8 mouse cellular contexts compared by ENCODE assay signal in genomic region chr1:21052608-21053007, GRCm38 (mm10). TPM values are rescaled to one million over a fixed set of nuclear protein-coding genes. Genes with fewer than 3 reads are reported as not detected.
A peak's percentile ranks its signal among the peaks of the same experiment; 100 is the strongest.
DNase-seq lines count a peak whose midpoint lies in the region; ATAC-seq and TF ChIP-seq lines count a peak whose summit lies in the region.

No protein-coding gene starts in this region.

- WGBS in liver, adult 2 months: 51% methylated on average over 5 of the region's 5 CpGs
- WGBS in forebrain, embryonic 14.5 days: 33% methylated on average over 5 of the region's 5 CpGs
- 52% methylated on average over 5 of the region's 5 CpGs for WGBS in midbrain, embryonic 11.5 days
- 63% methylated on average over 5 of the region's 5 CpGs for WGBS in liver, embryonic 11.5 days

- no peak overlapping the region for H3K4me2 ChIP-seq in forebrain, embryonic 14.5 days (ENCODE audit: low read length)
- H3K4me2 ChIP-seq in midbrain, embryonic 11.5 days: no peak overlapping the region
- no peak overlapping the region for H3K4me2 ChIP-seq in liver, embryonic 11.5 days

- no peak overlapping the region for H3K27ac ChIP-seq in liver, adult 2 months (replicated peaks; ENCODE audit: insufficient read depth, low read depth, low read length)
- no peak overlapping the region for H3K27ac ChIP-seq in forebrain, embryonic 14.5 days (ENCODE audit: low read depth, low read length)
- peak overlapping the region; percentile 67 for H3K27ac ChIP-seq in midbrain, embryonic 11.5 days (ENCODE audit: low read depth, low read length)
- H3K27ac ChIP-seq in liver, embryonic 11.5 days (ENCODE audit: low read depth, low read length): no peak overlapping the region

- no peaks in the 10 kb centered on the region for H3K9me3 ChIP-seq in forebrain, embryonic 14.5 days (replicated peaks; ENCODE audit: control insufficient read depth, low read length)
- H3K9me3 ChIP-seq in midbrain, embryonic 11.5 days (ENCODE audit: control insufficient read depth, low read length): no peaks in the 10 kb centered on the region
- no peaks in the 10 kb centered on the region for H3K9me3 ChIP-seq in liver, embryonic 11.5 days (ENCODE audit: control insufficient read depth, low read length)

- no peak for TF ChIP-seq CTCF in liver, adult 2 months (IDR thresholded peaks at IDR 0.05; ENCODE audit: low read depth, low read length)

- no peak overlapping the region for H3K9ac ChIP-seq in liver, adult 2 months (ENCODE audit: low read depth, low read length)
- H3K9ac ChIP-seq in forebrain, embryonic 14.5 days (ENCODE audit: low read length): no peak overlapping the region
- H3K9ac ChIP-seq in midbrain, embryonic 11.5 days (ENCODE audit: low read length): peak overlapping the region; percentile 20; the same call in 1 of the 2 replicates
- no peak overlapping the region for H3K9ac ChIP-seq in liver, embryonic 11.5 days (ENCODE audit: low read depth, low read length)

- no peak overlapping the region for H3K4me3 ChIP-seq in liver, adult 2 months (ENCODE audit: insufficient read depth, low read depth, low read length)
- H3K4me3 ChIP-seq in forebrain, embryonic 14.5 days (ENCODE audit: low read depth, low read length): no peak overlapping the region
- no peak overlapping the region for H3K4me3 ChIP-seq in midbrain, embryonic 11.5 days (ENCODE audit: low read depth, low read length)
- H3K4me3 ChIP-seq in liver, embryonic 11.5 days (ENCODE audit: low read depth, low read length): no peak overlapping the region

- H3K36me3 ChIP-seq in liver, adult 2 months (ENCODE audit: control insufficient read depth, insufficient read depth, low read length): no peaks in the 10 kb centered on the region
- H3K36me3 ChIP-seq in forebrain, embryonic 14.5 days (ENCODE audit: control insufficient read depth, insufficient read depth, low read length): no peaks in the 10 kb centered on the region
- H3K36me3 ChIP-seq in midbrain, embryonic 11.5 days (ENCODE audit: control insufficient read depth, insufficient read depth, low read length): no peaks in the 10 kb centered on the region
- H3K36me3 ChIP-seq in liver, embryonic 11.5 days (ENCODE audit: control insufficient read depth, insufficient read depth, low read length): no peaks in the 10 kb centered on the region

- H3K79me2 ChIP-seq in liver, adult 2 months (ENCODE audit: control insufficient read depth, insufficient read depth, low read length): peaks cover 3% of the 10 kb centered on the region; the same call in 1 of the 2 replicates

- no peaks in the 10 kb centered on the region for H3K27me3 ChIP-seq in liver, adult 2 months (ENCODE audit: control insufficient read depth, insufficient read depth, low read length)
- no peaks in the 10 kb centered on the region for H3K27me3 ChIP-seq in forebrain, embryonic 14.5 days (replicated peaks; ENCODE audit: control insufficient read depth, insufficient read depth, low read length)
- no peaks in the 10 kb centered on the region for H3K27me3 ChIP-seq in midbrain, embryonic 11.5 days (ENCODE audit: control insufficient read depth, insufficient read depth, low read length)
- H3K27me3 ChIP-seq in liver, embryonic 11.5 days (replicated peaks; ENCODE audit: control insufficient read depth, insufficient read depth, low read length): no peaks in the 10 kb centered on the region

- no peak for TF ChIP-seq POLR2A in liver, adult 2 months (IDR thresholded peaks at IDR 0.05; ENCODE audit: extremely low read depth, insufficient read depth, low read length)

- ATAC-seq in forebrain, embryonic 14.5 days: peak; percentile 73
- ATAC-seq in midbrain, embryonic 11.5 days (ENCODE audit: low FRiP score): peak; percentile 79
- no peak for ATAC-seq in liver, embryonic 11.5 days (replicated peaks; ENCODE audit: low FRiP score)

- peak; percentile 24 for DNase-seq in adrenal gland, postnatal 14 days
- DNase-seq in adrenal gland, adult 18-20 months (ENCODE audit: low spot score in 2 of 2): no peak
- peak; percentile 44 for DNase-seq in liver, adult 2 months (ENCODE audit: extremely low read depth, low read depth, low spot score)
- DNase-seq in liver: no peak
- peak; percentile 45 for DNase-seq in forebrain, embryonic 14.5 days (ENCODE audit: low spot score)
- peak; percentile 84 for DNase-seq in midbrain, embryonic 11.5 days (ENCODE audit: low spot score, missing footprints)
- DNase-seq in spleen, postnatal 4 days (ENCODE audit: low spot score in 2 of 2): no peak
- no peak for DNase-seq in liver, embryonic 11.5 days (ENCODE audit: low spot score)

- peaks cover 4% of the 10 kb centered on the region; the same call in 1 of the 2 replicates for H3K4me1 ChIP-seq in liver, adult 2 months (ENCODE audit: control insufficient read depth, insufficient read depth, low read length)
- peaks cover 15% of the 10 kb centered on the region for H3K4me1 ChIP-seq in forebrain, embryonic 14.5 days (ENCODE audit: control insufficient read depth, insufficient read depth, low read length)
- H3K4me1 ChIP-seq in midbrain, embryonic 11.5 days (ENCODE audit: control insufficient read depth, insufficient read depth, low read length): peaks cover 18% of the 10 kb centered on the region
- H3K4me1 ChIP-seq in liver, embryonic 11.5 days (replicated peaks; ENCODE audit: control insufficient read depth, insufficient read depth, low read length): peaks cover 18% of the 10 kb centered on the region

RNA-seq across cellular contexts. Expression of gene Tram2, which starts 26.4 kb away (rescaled TPM):
- total RNA-seq in adrenal gland, postnatal 14 days (2021): 7.0 and 7.1 TPM in 2 replicates
- total RNA-seq in adrenal gland, adult 18-20 months (2021): 1 to 10 TPM; 3.4 to 4.3 TPM
- 2.5 and 2.8 TPM in 2 replicates for total RNA-seq in liver, adult 2 months (2014; rRNA removed)
- polyA plus RNA-seq in liver, adult 2 months (2012; rRNA removed): 4.1 and 4.3 TPM in 2 replicates
- 2.2 and 2.3 TPM in 2 replicates for polyA plus RNA-seq in forebrain, embryonic 14.5 days (2014; fragmentation: Nextera tagmentation; extraction: Ambion mirVana)
- 6.1 and 6.4 TPM in 2 replicates for polyA plus RNA-seq in midbrain, embryonic 11.5 days (2014; fragmentation: Nextera tagmentation; extraction: Ambion mirVana)
- polyA plus RNA-seq in liver, embryonic 11.5 days (2014; fragmentation: Nextera tagmentation; extraction: Ambion mirVana): 3.9 and 4.0 TPM in 2 replicates

Comparison
In these comparisons a context has a peak if more than half of its experiments do, and no peak if none do; other contexts are left out.
1. DNase-seq: peak in adrenal gland, postnatal 14 days (single experiment), liver, adult 2 months (single experiment), forebrain, embryonic 14.5 days (single experiment) and midbrain, embryonic 11.5 days (single experiment); none in adrenal gland, adult 18-20 months (0 of 2), liver (single experiment), spleen, postnatal 4 days (0 of 2) and liver, embryonic 11.5 days (single experiment).